Mouse (Mus musculus): Measurements from ENCODE around the gene Pkp4.

Gene Pkp4

DNA sequence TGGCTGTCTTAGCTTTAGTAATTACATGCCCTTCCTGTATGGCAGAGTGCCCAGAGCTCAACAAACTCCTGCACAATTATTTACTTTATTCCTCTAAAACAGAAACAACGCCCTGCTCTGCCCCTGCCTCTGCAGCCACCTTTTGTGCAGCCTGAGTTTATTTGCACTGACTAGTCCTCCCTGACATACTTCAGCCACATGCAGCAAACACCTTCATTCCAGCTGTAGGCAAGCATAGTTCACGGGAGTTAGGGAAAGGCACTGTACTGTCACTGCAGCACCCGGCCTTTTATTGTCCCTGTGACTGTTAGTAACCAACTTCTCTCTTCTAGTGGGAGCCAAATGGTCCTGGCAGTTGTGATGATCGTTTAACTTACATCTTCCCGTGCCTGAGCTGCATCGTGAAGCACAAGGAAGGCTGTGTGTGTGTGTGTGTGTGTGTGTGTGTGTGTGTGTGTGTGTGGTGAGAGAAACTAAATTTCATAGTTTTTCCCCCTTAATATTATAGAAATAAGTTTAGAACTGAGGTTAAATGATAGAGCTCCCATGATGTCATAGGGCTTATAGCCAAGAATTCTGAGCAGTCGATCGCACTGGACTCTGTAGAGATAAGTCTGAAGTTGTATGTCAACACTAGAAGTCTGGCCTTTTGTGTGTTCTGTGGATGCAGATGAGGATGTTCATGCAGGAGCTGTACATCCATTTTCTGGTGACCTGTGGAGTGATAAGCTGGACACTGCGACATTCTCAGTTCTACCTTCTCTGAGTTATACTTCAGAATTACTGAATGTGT lies 59.5 kb downstream of the Pkp4 start:
- no peak for DNase-seq (ENCODE audit: low read depth)

DNA sequence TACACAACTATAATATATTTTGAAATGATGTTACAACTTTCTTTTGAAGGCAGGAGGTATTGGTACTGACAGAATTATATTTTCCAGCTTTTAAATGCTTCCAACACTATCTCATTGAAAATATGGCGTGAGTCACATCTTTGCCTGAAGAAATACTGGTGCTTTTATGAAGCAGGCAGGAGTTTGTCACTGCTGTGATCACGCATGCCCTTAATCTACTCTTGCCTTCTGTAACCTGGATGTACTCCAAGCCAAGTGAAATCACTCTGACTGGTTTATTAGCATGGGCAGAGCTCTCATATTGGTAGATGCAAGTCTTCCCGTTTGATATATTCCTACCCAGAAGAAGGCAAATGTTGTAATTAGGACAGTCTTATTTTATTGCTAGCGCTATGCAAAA lies 65.7 kb downstream of the Pkp4 start:
- no peak for DNase-seq (ENCODE audit: low read depth)

DNA sequence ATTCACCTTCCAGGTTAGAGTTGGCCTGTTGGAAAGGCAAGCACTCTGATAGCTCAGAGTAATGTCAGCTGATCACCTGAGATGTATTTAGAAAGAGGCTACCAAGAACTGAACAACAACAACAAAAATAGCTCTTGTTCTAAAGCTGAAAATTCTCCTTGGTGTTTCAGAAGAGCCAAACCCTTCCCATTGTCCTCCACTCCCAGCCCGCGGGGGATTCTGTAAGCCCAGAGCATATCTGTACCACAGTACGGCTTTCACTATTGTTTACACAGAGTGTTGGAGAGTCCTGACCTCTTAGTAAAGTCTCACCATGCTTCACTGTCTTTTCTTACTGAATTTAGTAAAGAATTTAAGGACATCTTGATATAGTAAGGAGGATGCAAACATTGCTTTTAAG lies 66.4 kb downstream of the Pkp4 start:
- no peak for DNase-seq (ENCODE audit: low read depth)

DNA sequence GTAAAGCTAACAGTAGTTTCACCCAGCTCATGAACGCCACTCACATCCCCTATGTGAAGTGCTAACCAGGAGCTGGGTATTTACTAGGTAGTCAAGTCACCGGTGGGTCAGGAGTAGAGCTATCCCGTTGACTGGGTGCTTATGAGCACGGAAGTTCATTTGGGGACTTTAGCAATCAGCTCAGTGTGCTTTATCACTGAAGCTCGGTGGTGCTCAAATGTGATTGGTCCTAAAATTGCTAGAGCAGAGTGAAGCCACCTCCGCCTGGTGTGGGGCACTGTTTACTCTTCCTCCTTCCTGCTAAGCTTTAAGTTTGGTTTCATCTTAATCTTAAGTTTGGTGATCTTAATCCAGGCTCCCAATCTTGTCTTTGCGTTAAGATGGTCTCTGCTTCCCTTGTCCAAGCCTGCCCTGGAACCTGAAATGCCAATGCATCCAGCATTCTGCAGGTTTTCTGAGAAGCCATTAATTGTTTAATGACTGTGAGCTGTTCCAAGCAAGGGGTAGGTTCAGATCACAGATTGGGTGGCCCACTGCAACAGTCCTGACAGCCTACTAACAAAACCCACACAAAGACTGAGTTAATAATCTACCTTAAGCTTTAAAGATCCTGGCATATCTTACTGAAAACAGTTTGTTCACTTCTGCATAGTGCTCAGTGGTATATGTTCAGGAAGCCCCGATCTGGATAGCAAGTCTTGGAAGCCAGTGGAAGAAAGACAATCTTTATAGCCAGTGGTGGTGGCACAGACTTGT lies 67.0 kb downstream of the Pkp4 start:
- DNase-seq (ENCODE audit: low read depth) = no peak

DNA sequence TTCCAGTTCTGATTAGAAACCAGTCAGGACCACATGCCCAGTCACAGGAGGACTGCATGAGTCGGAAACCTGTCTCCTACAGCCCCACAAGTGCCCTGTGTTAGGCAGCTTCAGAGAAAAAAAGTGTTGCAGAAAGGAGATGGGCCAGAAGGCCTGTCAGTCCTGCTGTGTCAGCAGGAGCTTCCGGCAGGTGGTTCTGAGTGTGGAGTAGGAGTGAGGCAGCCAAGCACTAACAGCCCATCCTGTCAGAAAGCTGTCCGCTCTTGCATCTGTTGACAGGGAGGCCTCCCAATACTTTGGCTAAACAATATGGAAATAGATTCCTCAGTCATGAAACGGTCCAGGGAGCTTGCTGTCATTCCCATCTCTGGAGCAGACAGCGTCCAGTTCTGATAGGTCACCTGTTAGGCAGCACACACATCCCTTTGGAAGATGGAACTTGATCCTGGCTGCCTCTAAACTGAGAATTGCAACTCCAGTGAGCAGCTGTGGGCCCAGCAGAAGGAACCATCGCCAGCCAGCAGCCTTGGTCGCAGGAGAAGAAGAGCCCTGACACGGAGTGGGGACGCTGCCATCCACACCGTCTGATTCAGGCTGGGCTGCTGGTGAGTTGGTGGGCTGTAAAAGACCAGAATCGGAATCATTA lies 68.7 kb downstream of the Pkp4 start:
- no peak for DNase-seq (ENCODE audit: low read depth)

DNA sequence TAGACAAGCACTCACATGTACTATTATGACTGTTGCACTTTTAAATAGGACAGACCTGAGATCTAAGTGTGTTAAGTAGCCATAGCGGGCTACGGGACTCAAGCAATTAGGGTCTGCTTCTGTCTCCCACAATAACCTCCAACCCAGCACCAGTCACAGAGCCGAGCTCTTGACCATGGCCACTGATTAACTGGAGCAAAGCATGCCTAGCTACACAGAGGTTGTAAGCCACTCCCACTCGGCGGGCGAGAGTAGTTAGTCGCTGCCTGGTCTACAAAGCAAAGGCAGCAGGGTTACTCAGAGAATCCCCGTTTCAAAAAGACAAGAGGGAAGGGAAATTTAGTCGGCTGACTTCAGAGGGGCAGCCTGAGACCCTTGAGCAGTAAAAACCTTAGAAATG lies 70.0 kb downstream of the Pkp4 start:
- no peak for DNase-seq (ENCODE audit: low read depth)

DNA sequence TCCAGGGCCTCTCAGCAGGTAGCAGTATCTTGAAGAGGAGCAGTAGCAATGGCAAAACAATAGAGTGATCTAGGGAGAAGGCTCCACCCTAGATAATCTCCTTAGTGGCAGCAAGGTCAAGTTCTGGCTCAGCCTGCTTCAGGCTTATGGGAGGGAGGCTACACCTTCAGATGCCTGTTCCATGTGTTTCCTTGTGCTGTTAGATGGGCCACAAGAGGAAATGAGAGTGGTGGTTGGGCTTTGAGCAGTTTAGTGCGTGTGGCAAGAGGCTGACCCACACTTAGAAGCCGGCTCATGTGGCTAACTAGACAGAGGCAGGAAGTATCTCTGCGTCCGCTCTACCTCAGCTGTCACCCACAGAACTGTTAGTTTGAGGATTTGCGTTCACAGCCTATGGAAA lies 70.9 kb downstream of the Pkp4 start:
- DNase-seq (ENCODE audit: low read depth) = no peak

DNA sequence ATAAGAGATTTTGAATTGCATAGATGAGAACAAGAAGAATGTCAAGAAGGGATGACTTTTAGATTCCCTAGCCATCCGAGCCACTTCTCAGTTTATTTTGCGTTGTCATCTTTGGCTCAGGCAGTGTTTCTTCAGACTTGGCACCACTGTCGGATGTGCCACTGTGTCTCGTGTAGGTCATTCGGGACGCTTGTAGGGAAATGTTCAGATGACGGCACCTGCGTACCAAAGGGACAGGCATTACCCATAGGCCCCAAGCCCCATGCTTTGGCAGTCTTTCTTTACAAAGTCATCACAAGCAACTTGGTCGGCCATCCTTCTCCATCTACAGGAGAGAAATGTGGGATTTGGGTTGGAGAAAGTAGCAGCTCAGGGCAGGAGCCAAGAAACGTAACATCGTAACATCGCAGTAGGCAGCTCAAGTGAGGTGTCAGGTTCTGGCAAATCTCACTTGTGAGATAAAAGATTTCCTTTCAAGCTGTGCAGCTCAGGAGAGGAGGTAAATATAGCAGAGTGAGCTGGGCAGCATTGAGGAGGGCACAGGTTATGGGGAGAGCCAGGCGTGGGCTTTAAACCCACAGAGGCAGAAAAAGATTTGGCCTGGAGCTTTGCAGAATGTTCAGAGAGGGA lies 72.8 kb downstream of the Pkp4 start:
- no peak for DNase-seq (ENCODE audit: low read depth)

DNA sequence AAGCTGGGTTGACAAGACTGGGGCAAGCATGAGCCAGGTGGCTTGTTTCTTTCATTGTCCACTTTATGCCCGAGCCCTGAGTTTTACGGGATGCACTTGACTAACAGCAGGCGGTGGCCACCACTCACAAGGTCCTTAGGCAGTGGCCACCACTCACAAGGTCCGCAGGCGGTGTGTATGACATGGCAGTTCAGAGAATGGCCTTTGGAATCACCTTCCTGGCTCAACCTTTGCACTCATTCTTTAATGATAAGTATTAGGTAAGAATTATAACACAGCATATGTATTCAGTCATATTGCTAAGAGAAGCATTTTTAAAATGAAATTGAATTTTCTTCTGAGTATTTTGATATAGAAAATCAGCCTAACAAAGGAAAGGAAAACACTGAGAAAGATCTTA lies 73.3 kb downstream of the Pkp4 start:
- DNase-seq (ENCODE audit: low read depth) = no peak

DNA sequence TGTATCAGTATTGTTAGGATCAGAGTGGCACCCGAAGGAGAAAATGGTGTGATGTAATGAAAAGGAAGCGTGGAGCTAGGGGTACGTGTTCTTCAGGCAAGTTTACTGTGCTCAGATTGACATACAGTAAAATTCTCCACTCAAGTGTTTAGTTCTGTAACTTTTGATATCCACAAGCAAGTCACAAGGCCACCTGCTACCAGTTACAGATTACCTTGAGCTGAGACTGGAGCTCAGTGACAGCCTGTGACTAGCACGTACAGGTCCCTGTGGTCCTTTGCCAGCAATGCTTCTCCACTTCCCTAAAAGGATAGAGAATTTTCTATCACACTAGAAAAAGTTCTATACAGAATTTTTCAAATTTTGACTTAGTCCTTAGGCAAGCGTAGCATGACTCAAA lies 73.9 kb downstream of the Pkp4 start:
- no peak for DNase-seq (ENCODE audit: low read depth)

DNA sequence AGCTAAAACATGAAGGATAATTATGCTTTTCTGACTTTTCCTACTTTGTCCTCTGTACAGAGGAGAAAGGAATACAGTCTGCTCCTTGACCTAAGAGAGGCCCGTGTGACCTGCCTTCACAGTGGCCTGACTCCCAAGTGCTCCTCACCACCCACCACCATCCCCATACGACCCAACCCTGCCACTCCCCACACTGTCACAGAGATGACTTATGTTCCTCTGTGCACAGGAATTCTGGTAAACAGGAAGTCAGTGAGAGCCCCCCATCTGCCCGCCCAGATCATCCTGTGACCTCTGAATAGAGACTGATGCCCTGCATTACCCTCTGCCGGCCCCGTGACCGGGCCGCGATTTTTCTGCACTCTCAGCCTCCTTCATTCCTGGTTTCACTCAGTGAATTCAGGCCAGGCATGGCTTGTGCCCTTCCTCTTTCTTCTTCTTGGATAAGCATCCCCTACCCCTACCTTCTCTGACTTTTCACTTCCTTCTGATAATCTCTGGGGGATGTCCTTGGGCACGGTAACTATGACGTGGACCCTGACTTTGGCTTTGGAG lies 79.3 kb downstream of the Pkp4 start:
- DNase-seq (ENCODE audit: low read depth) = no peak

DNA sequence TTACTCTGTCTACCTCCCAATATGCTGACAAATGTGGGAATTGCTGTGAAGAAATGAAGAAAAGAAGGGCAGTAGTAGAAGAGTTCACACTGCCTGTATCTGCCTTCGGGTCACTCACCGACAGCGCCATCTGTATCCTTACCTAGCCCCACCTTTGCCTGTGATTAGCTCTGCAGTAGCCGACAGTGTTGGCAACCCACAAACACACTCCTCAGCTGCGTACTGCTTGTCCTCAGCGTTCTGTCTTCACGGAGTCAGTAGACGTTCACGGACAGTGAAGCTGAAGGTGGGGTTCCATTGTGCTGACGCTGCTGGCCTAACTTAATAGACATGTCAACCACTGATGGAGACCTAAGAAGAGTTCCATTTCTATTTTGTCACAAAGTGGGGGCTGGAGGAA lies 81.5 kb downstream of the Pkp4 start:
- DNase-seq (ENCODE audit: low read depth) = no peak

DNA sequence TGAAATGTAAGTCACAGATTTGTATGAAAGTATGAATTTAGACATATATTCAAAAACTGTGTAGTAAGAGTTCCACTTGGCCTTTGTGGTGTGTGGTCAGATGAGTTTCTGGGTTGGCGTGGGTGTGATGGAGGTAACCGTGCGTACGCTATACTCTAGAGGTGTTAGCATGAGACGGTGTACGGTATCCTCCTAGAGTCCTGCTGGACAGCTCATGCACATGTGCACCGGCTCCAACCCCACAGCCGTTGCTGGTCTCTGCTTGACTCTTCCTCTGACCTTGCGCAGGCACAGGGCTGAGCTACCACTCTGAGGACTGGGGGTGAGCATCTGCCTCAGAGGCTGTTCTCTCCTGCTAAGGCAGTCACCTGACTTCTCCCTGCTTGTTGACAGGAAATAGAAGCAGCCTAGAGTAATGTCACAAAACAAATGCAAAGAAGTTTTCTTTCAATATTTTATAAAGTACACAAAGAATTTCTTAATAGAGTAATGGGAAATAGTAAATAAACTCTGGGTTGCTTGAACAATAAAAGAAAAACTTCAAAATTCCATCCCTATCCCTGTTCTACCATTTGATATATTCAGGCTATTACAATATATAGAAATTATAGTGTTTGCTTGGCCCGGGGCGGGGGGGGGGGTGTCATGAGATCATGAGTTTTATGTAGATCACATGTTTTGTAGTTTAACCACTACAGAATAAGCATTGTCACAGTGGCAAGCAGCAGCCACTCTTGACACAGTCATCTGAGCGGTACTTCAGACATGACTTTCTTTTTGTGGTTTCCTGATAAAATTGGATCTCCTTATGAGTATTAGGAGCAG lies 83.8 kb downstream of the Pkp4 start:
- no peak for DNase-seq (ENCODE audit: low read depth)

DNA sequence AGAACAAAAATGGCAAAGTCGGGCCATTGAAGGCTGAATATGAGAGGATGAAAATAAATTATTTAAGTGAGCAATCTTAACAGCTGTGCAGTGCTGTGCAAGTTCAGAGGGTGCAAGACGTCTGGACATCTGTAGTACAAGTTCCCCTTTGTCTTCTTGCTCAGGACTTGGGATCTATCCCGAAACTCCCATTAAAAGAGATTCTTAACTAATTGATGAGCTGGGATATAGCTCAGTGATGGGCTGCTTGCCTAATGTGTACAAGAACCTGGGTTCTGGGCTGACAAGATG lies 84.4 kb downstream of the Pkp4 start:
- DNase-seq (ENCODE audit: low read depth) = no peak

DNA sequence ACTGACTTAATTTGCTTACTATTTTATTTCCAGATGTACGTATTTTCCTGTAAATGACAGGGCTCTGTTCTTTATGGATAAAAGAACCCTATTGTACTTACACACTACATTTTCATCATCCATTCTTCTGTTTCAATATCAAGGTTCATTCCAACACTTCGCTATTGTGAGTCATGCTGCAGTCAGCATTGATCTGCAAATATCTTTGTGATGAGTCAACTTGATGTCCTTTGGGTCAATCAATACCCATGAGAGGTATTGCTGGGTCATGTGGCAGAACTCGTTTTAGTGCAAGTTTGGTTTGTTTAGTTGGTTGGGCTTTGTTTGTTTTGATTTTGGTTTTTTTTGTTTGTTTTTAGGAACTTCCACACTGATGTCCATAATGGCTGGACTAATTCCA lies 88.2 kb downstream of the Pkp4 start:
- no peak for DNase-seq (ENCODE audit: low read depth)

DNA sequence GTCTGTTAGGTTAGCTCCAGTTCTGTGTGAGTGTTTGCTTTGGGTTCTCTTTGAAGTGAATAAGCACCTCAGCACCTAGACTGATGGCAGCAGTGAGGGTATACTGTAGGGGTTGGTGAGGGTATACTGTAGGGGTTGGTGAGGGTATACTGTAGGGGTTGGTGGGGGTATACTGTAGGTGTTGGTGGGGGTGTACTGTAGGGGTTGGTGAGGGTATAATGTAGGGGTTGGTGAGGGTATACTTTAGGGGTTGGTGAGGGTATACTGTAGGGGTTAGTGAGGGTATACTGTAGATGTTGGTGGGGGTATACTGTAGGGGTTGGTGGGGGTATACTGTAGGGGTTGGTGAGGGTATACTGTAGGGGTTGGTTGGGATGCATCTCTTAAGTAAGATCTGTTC lies 92.2 kb downstream of the Pkp4 start:
- no peak for DNase-seq (ENCODE audit: low read depth)

DNA sequence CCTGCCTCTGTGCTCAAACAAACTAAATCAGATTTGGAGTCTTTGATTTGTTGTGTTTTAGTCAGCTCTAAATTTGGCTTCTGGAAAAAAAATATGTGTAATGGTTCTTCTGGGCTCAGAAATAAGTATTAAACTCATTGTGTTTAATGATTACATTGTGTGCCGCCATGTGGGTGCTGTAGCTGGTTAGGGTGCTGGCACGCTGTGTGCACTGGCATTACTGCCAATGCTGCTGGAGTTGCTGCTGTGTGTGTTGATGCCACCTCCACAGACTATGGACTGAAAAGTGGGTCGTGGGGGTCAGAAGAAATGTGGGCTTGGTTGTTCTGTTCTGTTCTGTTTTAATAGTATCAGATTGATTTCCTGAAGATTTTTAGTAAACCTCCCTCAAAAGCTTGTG lies 92.8 kb downstream of the Pkp4 start:
- DNase-seq (ENCODE audit: low read depth) = no peak

DNA sequence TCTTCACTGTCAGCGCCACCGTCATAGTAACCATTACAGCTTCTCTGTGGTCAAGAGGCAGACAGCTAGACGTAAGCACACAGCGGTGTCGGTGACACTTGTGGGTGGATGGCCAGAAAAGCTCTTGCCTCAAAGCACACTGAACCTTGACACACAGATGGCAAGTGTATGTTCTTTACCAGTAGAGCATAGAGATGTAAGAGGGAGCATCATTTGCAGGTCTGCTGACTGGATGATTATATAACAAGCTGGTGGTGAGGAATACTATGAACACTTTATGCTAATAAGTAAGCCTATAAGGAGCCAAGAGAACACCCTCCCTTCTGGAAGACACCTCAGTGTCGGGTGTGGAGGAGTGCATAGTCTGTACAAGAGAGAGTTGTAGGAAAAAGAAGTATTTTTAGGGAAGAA lies 98.2 kb downstream of the Pkp4 start:
- DNase-seq (ENCODE audit: low read depth) = no peak

DNA sequence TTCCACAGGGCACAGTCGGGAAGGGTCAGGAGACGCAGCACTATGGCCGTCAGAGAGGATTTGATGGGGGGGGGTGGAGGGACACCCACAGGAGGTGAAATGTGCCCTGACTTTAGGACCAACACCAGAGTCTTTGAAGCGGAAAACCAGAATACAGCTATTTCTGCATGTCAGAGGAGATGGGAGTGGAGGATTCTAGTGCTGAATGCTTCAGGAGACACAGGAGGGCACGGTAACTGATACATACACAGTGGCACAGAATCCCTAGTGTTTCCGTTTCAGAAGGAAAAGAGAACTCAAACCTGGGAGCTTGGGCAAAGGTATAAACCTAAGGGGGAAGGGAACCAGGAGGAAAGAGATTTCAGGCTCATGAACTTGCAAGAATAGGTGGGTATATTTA lies 98.7 kb downstream of the Pkp4 start:
- DNase-seq (ENCODE audit: low read depth) = no peak

DNA sequence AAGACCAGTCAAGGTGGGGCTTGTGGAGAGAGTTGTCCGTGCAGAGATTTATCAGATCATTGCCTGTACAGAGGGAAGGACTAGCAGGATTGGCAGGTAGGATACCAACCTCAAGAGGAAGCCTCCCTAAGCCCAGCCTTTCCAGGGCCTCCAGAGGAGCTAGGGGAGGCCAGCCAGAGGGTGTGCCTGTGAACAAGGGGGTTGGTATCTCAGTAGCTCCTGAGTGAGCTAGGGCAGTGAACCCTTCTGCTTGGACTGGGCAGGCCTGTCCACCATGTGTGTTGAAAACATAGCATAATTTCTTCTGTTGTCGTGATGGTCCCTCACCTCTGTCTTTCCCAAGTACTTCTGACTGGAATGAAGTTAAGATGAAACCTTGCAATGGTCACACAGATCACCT lies 100.6 kb downstream of the Pkp4 start:
- no peak for DNase-seq (ENCODE audit: low read depth)

DNA sequence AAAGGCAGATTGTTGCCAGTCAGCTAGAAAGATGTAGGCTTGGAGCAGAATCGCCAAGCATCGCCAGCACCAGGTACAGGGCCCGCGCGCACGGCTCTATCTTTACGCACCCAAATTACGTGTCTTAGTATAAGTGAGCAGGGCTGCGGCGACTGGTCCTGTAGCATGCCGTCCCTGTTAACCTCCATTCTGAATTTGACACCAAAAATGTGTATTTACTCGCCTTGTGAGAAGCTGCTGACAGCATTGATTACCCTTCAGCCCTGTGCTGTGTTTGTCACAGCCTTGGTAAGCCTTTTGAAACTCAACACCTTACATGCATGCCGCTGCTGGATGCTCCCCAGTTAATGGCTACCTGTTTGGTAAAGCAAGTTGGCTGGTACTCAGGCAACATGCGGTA lies 105.8 kb downstream of the Pkp4 start:
- no peak for DNase-seq (ENCODE audit: low read depth)

DNA sequence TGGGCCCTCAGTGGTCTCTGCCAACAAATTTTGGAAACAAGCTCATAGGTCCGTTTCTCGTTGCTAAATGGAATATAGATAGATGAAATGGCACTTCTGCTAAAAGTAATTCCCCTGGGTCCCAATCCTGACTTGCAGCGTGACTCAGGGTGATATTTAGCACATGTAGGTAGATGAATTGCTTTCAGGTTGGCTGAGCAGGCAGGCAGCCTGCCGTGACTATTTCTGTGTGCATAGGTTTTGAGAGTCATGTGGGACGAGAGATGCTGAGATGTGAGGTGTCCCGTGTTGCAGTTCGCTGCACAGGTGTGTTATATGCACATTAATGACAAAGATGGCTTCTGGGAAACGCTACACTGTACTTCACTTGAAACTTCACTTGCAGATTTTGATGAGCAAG lies 111.2 kb downstream of the Pkp4 start:
- no peak for DNase-seq (ENCODE audit: low read depth)
